Mouse (Mus musculus) thymus, postnatal 25 days (tissue): ENCODE results near the gene Eps8l2.
A peak's percentile ranks its signal among the peaks of the same experiment; 100 is the strongest.

Source experiments
- DNase-seq: peaks from one replicate; pipeline ENCODE4 v3.0.0; 2022

Gene Eps8l2

DNA sequence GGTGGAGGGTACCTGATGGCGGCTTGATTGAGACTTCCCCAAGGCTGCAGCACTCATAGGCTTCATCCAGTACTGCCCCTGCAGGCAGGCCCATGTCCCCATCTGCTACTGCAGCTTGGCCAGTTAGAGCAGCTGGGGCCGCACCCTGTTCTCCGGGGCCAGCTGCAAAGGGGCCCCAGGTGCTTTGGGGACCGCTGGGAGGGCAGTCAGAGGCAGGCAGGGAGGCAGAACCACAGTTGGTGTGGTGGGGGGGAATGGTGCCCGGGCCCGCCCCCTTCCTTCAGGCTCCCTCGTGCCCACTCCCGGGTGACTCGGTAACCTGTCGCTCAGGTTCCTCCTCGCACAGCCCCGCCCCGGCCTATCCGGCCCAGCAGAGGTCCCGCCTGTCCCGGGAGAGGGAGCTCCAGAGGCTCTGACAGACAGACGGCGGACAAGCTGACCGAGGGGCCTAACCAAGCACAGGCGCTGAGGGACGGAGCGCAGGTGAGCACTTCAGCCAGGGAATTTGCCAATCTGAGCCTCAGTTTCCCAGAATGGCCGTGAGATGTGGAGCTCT, at the start of gene Eps8l2:
Eps8l2 (plus strand) TSS at position 305 of the 556 bp plus-strand sequence.
- DNase-seq: peak; percentile 30

DNA sequence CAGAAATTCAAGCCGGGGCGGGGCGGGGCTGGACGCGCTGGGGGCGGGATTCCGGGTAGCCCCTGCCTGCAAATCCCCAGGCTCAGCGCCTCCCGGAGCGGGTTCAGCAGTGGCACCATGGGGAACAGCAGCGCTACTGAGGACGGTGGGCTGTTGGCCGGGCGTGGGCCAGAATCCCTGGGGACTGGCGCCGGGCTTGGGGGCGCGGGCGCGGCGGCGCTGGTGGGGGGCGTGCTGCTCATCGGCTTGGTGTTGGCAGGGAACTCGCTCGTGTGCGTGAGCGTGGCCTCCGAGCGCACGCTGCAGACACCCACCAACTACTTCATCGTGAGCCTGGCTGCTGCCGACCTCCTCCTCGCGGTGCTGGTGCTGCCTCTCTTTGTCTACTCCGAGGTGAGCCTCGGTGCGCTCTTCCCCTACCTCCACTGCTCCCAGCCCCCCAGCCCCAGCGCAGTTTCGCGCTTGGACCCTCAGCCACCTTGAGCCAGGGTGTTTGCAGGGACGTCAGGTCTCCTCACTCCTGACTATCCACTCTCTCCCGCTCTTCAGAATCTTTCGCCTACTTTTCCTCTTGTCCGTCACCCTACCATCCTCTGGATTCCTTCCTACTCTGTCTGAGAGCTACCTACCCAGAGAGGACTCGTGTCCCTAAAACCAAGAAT, 46.6 kb upstream of the Eps8l2 start, which contains the start of gene Drd4:
Drd4 (plus strand) TSS at position 86 of the 662 bp plus-strand sequence.
- no peak for DNase-seq

DNA sequence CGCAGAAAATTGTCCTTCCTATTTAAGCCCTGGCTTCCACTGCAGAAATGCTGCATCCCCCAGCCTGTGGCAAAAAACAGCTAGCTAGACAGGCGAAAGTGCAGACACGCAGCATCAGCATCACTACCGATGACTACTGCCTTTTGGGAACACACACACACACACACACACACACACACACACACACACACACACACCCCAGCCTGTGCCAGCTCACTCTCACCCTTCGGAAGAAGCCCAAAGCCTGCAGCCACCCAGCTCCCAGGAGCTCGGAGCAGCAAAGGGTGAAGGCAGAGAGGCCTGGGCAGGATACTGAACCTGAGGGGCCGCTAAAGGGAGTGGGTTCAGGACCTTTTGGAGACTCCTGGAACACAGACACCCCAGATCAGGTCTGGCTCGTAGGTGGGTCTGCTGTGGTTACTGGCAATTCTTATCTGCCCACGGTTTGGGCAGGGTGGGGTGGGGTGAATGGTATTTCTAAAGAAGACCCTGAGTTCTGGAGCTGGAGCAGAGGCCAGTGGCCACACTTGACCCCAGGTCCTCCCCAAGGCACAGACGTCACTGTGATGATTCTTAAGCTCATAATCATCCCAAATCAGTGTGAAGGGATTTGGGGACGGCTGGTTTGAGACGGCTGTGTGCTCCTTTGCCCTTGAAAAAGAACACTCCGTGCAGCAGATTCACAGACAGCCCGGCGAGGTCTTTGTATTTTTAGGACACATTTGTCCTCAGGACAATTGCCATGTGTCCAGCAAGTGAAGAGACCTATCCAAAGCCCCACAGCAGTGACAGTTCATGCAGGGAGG, 45.9 kb upstream of the Eps8l2 start:
- no peak for DNase-seq

DNA sequence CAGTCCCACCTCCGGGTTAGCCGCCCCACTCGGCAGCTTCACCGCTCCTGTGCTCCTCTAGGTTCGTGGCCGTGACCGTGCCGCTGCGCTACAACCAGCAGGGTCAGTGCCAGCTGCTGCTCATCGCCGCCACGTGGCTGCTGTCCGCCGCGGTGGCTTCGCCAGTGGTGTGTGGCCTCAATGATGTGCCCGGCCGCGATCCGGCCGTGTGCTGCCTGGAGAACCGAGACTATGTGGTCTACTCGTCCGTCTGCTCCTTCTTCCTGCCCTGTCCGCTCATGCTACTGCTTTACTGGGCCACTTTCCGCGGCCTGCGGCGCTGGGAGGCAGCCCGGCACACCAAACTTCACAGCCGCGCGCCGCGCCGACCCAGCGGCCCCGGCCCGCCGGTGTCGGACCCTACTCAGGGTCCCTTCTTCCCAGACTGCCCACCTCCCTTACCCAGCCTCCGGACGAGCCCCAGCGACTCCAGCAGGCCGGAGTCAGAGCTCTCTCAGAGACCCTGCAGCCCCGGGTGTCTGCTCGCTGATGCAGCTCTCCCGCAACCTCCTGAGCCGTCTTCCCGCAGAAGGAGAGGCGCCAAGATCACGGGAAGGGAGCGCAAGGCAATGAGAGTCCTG, 44.7 kb upstream of the Eps8l2 start:
- no peak for DNase-seq

DNA sequence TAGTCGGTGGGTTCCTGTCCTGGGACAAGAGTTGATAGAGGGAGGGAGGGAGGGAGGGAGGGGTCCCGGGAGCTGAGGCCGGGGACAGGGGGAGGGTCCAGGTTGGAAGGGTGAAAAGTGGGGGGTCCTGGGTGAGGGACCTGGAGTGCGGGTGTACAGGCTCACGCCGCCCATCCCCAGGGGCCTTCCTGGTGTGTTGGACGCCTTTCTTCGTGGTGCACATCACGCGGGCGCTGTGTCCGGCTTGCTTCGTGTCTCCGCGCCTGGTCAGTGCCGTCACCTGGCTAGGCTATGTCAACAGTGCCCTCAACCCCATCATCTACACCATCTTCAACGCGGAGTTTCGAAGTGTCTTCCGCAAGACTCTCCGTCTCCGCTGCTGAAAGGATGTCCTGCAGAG, 44.2 kb upstream of the Eps8l2 start:
- DNase-seq: no peak

DNA sequence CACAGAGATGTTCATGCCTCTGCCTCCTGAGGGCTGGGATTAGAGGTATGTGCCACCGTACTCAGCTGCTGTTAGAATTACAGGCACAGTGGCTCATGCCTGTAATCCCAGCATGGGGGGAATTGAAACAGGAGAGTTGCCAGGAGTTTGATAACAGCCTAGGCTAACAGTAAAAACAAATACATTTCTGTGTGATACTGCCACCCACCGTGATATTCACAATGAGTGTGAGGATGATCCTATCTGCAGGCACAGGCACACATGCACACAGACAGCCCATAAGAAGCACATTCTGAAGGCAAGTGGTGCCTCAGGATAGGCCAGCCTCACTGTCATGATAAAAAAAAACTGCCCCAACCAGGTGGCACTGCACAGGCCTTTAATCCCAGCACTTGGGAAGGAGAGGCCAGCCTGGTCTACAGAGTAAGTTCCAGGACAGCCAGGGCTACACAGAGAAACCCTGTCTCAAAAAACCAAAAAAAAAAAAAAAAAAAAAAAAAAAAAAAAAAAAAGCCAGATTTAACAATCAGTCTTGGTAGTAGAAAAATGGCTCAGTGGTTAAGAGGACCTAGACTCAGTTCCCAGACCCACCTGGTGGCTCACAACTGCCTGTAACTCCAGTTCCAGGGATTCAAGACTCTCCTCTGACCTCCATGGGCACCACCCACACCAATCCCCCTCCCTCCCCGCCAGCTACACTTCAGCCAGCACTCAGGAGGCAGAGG, 40.6 kb upstream of the Eps8l2 start:
- DNase-seq: no peak

DNA sequence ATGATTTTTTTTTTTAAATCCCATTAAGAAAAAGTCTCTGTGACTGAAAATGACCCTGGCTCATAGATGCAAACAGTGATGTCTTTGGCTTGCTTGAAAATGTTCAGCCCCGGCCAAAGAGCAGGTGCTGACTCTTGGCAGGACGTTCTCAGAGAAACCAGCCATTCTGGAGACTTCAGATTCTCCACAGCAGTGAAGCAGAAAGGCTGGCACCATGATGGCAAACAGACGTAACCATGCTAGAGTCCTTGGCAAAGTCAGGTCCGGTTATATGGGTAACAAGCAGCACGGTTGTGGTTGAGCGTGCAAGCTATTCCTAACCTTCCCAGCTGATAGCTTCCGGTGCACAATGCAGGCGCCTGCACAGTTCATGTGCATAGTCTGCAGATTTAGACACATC, 39.5 kb upstream of the Eps8l2 start:
- no peak for DNase-seq

DNA sequence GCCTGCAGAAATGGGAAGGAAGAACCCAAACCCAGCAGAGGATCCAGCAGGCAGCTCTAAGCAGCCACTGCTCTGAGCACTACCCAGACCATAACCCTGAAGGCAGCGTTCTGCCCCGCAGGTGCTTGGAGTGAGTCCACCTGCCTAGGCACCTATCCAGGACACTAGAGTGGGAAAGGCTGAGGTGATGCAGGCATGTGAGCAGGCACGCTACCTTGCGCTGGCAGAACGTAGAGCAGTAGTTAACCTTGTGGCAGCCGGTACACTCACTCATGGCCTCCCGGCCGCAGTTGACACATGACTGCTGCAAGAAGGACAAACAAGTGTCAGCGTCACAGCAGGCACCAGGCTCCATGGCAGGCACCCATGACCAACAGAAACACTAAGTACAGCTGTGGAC, 37.3 kb upstream of the Eps8l2 start:
- no peak for DNase-seq

DNA sequence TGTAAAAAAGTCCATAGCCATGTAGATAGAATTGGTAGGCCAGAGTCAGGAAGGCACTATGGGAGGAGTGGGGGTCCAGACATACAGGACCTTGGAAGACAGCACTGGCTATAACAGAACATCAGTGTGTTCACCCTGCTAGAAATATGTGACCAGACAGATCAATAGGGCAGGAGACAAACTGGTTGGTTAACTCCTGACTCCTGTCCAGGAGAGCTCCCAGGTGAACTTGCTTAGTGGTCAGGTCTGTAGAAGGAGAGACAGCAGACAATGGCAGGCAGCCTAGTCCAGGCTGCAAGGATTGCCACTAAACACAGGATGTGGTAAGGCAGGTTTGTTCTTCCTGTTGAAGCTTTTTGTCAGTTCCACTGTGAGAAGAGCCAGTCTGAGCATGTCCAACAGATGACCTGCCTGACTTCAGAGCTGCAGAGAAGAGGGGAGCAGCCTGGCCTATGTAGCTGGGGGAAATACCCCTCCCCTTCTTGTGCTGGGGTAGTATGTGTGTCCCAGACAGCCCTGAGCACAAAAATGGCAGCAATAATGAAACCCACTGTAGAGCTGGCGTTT, 35.9 kb upstream of the Eps8l2 start:
- DNase-seq: peak; percentile 52

DNA sequence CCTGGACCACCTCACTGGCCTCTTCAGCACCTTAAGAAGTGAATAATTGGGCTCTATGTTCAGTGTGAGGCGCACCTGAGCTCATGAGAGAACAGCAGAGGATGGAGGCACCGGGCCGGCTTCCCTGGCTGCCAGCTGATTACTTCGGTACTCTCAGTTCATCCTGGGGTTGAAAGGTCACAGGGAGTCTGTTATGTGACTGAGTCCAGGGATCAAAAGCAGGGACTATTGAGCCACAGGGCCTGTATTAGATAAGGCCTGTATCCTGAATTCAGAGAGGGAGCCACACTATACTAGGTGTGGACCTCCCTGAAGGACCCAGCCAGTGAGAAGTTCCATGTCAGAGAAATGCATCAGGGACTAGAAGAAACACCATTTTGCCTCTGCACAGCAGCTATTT, 34.1 kb upstream of the Eps8l2 start:
- DNase-seq: no peak

DNA sequence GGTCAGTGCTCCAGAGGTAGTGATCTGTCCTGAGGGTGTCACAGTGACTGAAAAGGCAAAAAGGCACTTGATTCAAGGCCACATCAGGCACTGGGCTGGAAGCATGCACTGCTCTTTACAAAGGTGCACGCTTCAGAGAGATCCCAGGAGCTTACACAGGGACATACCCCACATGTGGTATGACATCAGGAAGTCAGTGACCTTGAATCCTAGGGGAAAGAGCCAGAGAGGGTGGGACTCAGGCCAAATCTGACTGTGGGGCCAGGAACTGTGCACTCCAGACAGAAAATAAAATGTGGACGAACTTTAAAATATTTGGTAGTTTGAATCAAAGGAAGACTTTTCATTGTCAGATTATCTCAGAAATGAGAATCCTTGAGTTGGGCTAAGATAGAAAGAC, 24.3 kb upstream of the Eps8l2 start:
- DNase-seq: no peak

DNA sequence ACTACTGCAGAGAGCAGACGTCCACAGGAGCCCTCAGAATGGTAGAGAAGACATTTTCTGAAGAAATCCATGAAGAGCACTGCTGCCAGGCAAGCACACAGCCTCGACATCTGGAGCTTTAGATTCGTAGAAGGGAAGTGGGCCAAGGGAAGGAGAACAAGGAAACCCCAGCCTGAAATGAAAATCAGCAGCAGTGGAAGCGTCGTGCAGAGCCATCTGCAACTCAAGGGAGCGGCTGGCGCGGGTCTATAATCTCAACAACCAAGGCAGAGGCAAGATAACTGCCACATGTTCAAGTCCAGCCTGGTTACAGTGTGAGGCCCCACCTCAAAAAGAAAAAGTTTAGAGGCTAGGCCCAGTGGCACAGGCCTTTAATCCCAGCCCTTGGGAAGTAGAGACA, 23.6 kb upstream of the Eps8l2 start:
- DNase-seq: no peak

DNA sequence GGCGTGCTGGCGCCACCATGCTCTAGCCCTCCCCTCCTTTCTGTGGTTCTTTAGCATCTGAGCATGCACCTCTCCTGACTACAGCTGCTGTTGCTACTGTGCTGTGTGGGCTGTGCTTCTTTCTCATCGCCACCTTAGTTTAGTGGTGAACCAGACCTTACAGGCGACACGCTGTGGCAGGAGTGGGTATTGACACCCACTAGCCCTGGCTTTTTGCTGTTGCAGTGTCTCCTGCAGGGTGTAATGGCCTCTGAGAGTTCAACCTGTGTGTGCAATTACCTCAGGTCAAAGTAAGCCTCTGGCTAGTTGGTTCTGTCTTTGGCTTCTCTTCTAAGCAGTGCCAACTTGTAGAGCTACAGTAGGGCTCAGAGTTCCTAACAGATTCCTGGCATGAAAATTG, 22.7 kb upstream of the Eps8l2 start:
- DNase-seq: peak; percentile 74

DNA sequence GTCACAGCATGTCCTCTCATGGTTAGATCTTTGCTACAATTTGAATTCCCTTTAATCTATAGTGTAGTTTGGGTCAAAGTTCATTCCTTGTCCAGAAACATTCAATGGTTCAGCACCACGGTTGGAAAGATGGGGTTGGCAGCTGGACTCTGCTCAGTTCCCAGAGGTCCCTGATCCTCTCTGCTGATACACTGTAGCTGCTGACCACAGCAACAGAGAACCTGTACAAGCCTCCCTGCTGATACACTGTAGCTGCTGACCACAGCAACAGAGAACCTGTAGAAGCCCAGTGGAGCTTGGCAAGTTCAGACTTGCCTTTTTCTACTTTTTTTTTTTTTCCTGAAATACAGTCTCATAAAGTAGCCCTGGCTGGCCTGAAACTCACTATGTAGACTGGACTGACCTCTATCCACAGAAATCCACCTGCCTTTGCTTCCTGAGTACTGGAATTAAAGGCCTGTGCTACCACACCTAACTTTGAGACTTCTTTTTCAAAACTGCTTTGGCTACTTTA, 21.0 kb upstream of the Eps8l2 start:
- DNase-seq: no peak

DNA sequence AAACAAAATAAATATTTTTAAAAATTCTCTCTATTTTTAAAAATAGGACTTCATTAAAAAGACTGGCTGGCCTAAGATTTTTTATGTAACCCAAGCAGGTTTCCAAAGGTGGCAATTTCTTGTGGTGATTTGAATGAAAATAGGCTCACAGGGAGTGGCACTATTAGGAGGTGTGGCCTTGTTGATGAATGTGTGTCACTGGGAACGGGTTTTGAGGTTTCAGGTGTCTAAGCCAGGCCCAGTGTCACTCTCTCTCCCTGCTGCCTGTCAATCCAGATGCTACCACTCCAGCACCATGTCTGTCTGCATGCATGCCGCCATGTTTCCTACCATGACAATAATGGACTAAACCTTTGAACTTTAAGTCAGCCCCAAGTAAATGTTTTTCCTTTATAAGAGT, 19.2 kb upstream of the Eps8l2 start:
- DNase-seq: no peak

DNA sequence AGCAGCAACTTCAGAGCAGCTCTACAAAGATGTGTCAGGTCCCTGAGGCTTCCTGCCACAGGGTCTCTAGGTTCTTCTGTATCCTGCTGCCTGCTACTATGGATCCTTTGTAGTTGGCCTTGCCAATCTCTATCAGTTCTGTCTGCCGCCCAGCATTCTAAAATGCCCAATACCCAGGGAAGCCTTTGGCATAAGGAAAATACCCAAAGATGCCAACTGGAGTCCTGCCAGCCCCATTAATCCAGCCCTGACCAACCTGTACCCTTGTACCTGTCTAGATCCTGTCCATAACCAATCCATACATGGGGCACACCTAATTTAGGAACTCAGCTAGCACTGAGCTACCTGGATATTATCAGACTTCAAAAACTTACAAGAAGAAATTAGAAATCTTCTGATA, 14.0 kb upstream of the Eps8l2 start:
- no peak for DNase-seq

DNA sequence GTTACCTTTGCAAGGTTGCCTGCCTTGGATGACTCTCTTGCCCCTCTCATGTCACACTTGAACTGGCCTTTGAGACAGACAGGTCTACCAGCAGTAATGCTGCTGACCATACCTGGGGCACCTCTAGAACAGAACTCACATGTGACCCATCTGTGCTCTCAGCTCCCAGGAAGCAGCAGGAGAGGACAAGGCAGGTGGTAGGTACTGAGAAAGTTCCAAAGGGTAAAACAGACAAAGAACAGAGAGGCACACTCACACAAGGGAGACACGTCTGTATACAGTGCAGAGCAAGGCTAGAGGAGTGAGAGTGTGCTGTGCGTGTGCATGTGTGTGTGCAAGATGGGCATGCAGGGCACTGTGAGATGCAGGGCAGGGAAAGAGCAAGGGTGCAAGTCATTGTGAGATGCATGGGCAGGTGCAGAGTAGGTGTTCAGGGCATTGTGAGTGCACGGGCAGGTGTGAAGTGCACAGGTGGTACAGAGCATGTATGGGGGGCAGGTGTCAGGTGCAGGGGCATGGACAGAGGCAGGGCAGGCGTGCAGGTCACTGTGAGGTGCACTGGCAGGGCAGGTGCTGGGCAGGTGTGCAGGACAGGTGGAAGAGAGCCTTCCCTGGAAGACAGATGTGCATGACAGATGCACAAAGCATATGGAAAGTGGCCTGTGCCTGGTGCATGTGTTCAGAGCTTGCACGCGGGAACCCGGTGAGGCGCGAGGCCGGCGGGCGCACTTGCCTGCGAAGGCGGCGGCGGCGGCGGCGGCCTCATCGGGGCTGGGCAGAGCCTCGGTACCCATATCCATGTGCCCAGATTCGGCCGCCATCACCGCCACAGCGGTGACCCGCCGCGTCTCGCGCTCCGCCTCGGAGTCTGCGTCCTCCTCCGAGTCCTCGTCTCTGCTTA, 11.9 kb upstream of the Eps8l2 start:
- DNase-seq: peak; percentile 65

DNA sequence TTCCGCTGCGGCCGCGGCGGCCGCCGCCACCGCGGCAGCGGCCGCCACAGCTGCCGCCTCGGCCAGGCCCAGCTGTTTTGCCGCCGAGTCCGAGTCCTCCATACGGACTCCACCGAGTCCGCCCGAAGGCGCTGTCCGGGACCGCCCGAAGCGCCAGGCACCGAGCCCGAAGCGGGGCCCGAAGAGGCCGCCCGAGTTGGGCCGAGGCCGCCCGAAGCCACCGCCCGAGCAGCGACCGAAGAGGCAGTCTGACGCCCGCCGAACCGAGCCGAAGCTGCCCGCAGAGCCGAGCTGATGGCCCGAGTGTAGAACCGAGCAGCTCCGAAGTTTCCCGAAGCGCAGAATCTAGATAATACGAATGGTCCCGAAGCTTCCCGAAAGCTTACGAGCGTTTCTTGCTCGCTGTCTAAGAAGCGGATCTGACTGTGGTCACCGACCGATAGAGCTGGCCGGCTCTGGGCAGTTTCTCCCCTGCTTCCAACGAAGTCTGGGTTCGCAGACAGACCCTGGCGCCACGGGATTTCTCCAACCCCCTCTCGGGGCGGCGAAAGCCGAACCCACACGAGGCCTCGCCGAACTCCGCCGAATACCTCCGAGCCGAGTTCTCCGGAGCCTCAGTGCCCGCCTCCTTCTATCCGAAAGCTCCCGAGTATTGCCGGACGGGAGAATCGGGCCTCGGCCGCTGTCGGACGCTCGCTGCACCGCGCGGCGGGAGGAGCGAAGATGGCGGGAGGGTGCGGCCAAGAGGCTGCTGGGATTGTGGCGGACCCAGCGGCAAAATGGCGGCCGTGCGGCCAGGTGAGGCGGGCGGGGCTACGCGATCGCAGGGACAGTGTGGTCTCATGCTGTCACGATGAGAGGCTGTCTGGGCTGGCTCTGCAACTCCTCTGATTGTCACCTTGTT, 11.0 kb upstream of the Eps8l2 start, which contains the start of the genes Deaf1 and Tmem80:
Deaf1 (minus strand) TSS at position 222 of the 904 bp plus-strand sequence.
Tmem80 (plus strand) TSS at position 271 of the 904 bp plus-strand sequence.
- peak; percentile 98 for DNase-seq

DNA sequence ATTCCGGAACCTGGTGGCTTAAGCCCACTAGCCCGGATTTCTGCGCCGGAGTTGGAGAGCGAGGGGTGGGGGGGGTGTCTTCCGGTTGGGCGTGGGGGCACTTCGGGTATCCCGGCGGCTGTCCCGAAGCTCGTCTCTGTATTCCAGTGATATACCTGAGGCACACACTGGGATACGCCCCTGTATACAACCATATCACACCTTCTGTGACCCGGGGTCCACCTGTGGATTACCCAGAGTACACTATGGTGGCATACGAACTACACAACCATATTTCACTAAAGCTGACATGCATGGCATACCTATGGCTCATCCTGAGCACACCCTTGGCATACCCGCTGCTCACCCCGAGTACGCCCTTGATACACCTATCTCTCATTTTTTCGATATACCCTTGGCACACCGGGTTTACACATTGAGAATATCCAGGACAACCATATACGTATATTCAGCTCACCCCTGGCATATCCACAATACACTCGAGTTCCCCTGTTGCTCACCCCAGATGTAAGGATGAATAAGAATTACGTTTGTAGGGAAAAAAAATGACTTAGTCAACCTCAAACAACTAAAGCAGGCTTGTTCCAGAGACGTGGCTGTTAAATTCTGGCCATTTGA, 10.2 kb upstream of the Eps8l2 start:
- no peak for DNase-seq

DNA sequence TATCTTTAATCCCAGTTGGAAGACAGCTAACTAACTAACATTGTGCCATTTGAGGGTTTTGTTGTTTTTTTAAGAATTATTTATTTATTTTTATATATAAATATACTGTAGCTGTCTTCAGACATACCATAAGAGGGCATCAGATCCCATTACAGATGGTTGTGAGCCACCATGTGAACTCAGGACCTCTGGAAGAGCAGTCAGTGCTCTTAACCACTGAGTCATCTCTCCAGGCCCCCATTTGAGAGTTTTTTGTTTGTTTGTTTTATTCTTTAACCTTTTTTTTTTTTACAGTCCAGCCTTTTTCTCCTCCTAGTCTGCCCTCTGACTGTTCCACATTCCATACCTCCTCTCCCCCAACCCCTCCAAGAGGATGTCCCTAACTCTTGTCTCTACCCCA, 8.0 kb upstream of the Eps8l2 start:
- no peak for DNase-seq
